Mouse (Mus musculus) CH12.LX (cell line): ENCODE results near the gene Rab11fip5.

Source experiments
- CHD2 ChIP-seq: IDR thresholded peaks from 2 replicates; pipeline ENCODE4 v1.6.1; 2011; ENCODE audit warnings: low read length, improper control_type of control experiment
- CTCF ChIP-seq, 2 experiments: IDR thresholded peaks in 1 of 2; conservative IDR thresholded peaks in 1 of 2; 2 replicates each; pipeline ENCODE4 v1.5.1; 2011 to 2012; ENCODE audit warnings: low read depth in 2 of 2, low read length in 2 of 2, improper control_type of control experiment in 1 of 2, inconsistent platforms in 1 of 2, mild to moderate bottlenecking in 1 of 2, moderate library complexity in 1 of 2
- EP300 ChIP-seq: IDR thresholded peaks from 2 replicates; pipeline ENCODE4 v1.6.1; 2011; ENCODE audit warnings: low read length, improper control_type of control experiment
- POLR2A ChIP-seq: IDR thresholded peaks from 2 replicates; pipeline ENCODE4 v1.6.1; 2011; ENCODE audit warnings: low read depth, mild to moderate bottlenecking, improper control_type of control experiment, low read length
- ZC3H11A ChIP-seq: IDR thresholded peaks from 2 replicates; pipeline ENCODE4 v1.6.1; 2012; ENCODE audit warnings: low read depth, mild to moderate bottlenecking, inconsistent platforms, low read length, improper control_type of control experiment

- TF ChIP-seq CTCF (conservative IDR thresholded peaks at IDR 0.05 in 1 of 2, IDR thresholded peaks at IDR 0.05 in 1 of 2; ENCODE audit: low read depth in 2 of 2, low read length in 2 of 2) (no peak), EP300 (no peak), ZC3H11A (no peak), CHD2 (no peak), POLR2A (no peak)
These were observed 5.7 kb downstream of the Rab11fip5 start for GRCm38 (mm10) chr6:85368722-85369121.
